Mouse (Mus musculus): ENCODE results near the gene Bace2.

The Bace2 gene

DNA sequence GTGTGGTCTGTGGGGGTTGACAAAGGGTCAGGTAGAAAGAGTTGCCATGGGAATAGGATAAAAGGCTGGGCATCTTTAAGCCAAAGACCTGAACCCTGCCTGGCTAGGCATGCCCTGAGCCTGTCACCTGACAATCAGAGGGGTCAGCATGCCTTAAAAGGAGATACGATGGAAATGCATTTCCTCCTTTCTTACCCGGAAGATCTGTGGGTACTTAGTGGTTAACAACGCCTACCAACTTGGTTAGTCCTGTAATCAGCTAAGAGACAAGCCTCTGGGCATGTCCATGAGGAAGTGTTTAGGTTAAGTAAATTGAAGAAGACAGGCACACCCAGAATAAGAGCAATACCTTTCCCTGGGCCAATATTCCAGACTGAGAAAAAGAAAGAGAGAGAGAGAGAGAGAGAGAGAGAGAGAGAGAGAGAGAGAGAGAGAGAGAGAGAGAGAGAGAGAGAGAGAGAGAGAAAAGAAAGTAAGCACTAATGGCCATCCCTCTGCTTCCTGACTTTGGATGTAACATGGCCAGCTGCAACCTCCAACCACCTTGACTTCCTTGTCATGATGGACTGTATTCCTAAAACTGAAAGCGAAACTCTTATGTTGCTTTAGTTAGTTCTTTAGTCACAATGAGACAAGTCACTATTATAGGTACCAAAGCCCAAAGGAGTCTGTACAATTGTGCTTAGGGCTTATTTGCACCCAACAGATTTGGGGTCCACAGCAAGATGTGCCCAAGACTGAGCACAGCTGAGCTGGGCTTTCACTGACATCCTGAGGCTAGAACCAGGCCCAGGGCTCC lies 111.7 kb downstream of the Bace2 start:
- DNase-seq (ENCODE audit: low spot score) = no peak

GRCm38 (mm10) chr16:97474671-97475070 lies 118.1 kb downstream of the Bace2 start:
- DNase-seq (ENCODE audit: low spot score) = no peak

DNA sequence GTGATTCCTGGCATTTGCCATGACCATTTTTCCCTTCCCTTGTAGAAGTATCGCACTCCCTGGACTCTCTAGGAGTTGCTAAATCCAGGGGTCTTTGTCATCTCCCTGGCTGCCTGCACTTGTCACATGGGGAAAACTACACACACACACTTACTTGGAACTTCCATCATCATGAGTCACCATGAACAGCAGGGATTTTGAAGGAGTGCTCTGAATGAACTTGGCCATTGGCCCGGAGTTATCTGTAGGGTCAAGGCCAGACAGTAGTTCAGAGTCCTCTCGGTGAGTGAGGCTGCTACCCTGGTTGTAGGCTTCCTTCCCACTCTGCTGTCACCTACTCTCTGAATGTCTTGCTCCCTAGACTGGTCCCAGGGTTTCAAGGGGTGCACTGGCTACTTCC lies 119.0 kb downstream of the Bace2 start:
- DNase-seq (ENCODE audit: low spot score) = peak; percentile 19

DNA sequence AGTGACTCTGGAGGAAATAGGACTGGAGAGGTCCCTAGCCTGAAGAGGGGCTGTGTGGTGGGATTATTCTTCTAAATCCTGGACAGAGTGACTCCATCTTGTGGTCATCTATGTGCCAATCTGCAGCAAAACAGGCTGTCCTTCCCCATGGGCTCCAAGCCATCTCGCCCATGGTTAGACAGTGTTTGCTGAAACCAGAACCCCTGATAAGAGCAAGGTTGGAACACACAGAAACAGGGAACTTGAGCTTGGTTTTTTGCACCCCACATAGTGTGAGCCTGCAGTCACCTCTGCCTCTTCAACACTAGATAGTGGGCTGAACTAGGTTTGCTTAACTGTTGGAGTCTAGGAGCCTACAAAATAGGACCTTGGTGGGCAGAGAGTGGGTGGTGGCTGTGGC lies 120.0 kb downstream of the Bace2 start:
- no peak for DNase-seq (ENCODE audit: low spot score)

GRCm38 (mm10) chr16:97478655-97479054 lies 122.1 kb downstream of the Bace2 start:
- DNase-seq (ENCODE audit: low spot score) = no peak

DNA sequence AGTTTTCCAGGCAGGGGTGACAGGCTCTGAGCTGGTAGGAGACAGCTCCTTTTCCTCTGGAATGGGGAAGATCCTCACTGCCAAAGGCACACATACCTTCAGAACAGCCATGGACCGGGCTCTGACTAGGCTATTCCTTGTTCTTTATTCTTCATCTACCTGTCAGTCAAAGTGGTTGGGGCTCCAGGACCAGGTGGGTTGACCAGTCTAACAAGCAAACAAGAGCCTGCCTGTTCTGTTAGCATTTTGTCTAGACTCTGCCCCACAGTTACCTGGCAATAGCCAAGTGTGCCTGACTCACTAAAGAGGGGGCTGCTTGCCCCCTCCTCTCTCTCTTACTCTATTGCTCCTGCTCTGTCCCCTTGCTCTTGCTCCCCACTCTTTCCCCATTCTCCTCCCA lies 135.8 kb downstream of the Bace2 start:
- no peak for DNase-seq (ENCODE audit: low spot score)
